Mouse (Mus musculus) left cerebral cortex, adult 9 months (tissue): Measurements from ENCODE around the gene Prkg2.
A peak's percentile ranks its signal among the peaks of the same experiment; 100 is the strongest.

Experiments
- DNase-seq, 2 experiments: peaks; one replicate each; pipeline ENCODE4 v3.0.0; 2022; ENCODE audit warnings: low spot score in 2 of 2

The Prkg2 gene

GRCm38 (mm10) chr5:98975877-98976672 lies 61.1 kb downstream of the Prkg2 start:
- peak; percentile 20 to 37 for DNase-seq

GRCm38 (mm10) chr5:98966679-98967078 lies 70.5 kb downstream of the Prkg2 start:
- DNase-seq: no peak

- no peak for DNase-seq
Observed at GRCm38 (mm10) chr5:98965139-98965538, 72.0 kb downstream of the Prkg2 start.

- no peak for DNase-seq
Observed at GRCm38 (mm10) chr5:98964367-98964766, 72.8 kb downstream of the Prkg2 start.

- no peak for DNase-seq
Observed at GRCm38 (mm10) chr5:98962472-98962871, 74.7 kb downstream of the Prkg2 start.

GRCm38 (mm10) chr5:98955576-98955975 lies 81.6 kb downstream of the Prkg2 start:
- DNase-seq: no peak

- no peak for DNase-seq
Observed at GRCm38 (mm10) chr5:98953386-98953785, 83.8 kb downstream of the Prkg2 start.

- DNase-seq: no peak
Observed at GRCm38 (mm10) chr5:98951566-98951965, 85.6 kb downstream of the Prkg2 start.

GRCm38 (mm10) chr5:98950495-98951092 lies 86.6 kb downstream of the Prkg2 start:
- DNase-seq: no peak

GRCm38 (mm10) chr5:98949784-98950183 lies 87.4 kb downstream of the Prkg2 start:
- DNase-seq: no peak

- no peak for DNase-seq
Observed at GRCm38 (mm10) chr5:98946656-98947055, 90.5 kb downstream of the Prkg2 start.

GRCm38 (mm10) chr5:98946117-98946620 lies 91.0 kb downstream of the Prkg2 start:
- no peak for DNase-seq

GRCm38 (mm10) chr5:98943776-98944175 lies 93.4 kb downstream of the Prkg2 start:
- DNase-seq: peak; percentile 9 to 51

GRCm38 (mm10) chr5:98940731-98941130 lies 96.4 kb downstream of the Prkg2 start:
- DNase-seq: no peak

GRCm38 (mm10) chr5:98939631-98940208 lies 97.4 kb downstream of the Prkg2 start:
- no peak for DNase-seq

GRCm38 (mm10) chr5:98939116-98939515 lies 98.0 kb downstream of the Prkg2 start:
- DNase-seq: no peak

GRCm38 (mm10) chr5:98937879-98938278 lies 99.3 kb downstream of the Prkg2 start:
- DNase-seq: no peak

- no peak for DNase-seq
Observed at GRCm38 (mm10) chr5:98936650-98937049, 100.5 kb downstream of the Prkg2 start.

- DNase-seq: no peak
Observed at GRCm38 (mm10) chr5:98935930-98936329, 101.2 kb downstream of the Prkg2 start.

GRCm38 (mm10) chr5:98922921-98923320 lies 114.2 kb downstream of the Prkg2 start:
- no peak for DNase-seq

- no peak for DNase-seq
Observed at GRCm38 (mm10) chr5:98921608-98922007, 115.5 kb downstream of the Prkg2 start.

GRCm38 (mm10) chr5:98918716-98919115 lies 118.4 kb downstream of the Prkg2 start:
- DNase-seq: no peak

GRCm38 (mm10) chr5:98902339-98902738 lies 134.8 kb downstream of the Prkg2 start:
- peak in 1 of 2 experiments; percentile 26 for DNase-seq
